Mouse (Mus musculus) limb, embryonic 10.5 days (tissue): ENCODE results near the gene Ahnak2. TPM values are rescaled to one million over a fixed set of nuclear protein-coding genes. Genes with fewer than 3 reads are reported as not detected.

Experiments
- DNase-seq: peaks from one replicate; pipeline ENCODE4 v3.0.0-alpha.2; 2017; ENCODE audit warnings: low spot score
- H3K27ac ChIP-seq: fragments of 300-500 bp; sonication (generic); 2 replicates; pipeline ENCODE4 v1.5.1; 2016; ENCODE audit warnings: mild to moderate bottlenecking
- H3K27me3 ChIP-seq: fragments of 300-500 bp; sonication (generic); 2 replicates; pipeline ENCODE4 v1.6.1; 2016; ENCODE audit warnings: low read depth, mild to moderate bottlenecking; ENCODE audit not compliant: poor library complexity, severe bottlenecking
- H3K36me3 ChIP-seq: fragments of 300-500 bp; sonication (generic); 2 replicates; pipeline ENCODE4 v1.6.1; 2016; ENCODE audit warnings: mild to moderate bottlenecking, moderate library complexity
- H3K4me1 ChIP-seq: fragments of 300-500 bp; sonication (generic); 2 replicates; pipeline ENCODE4 v1.6.1; 2016
- H3K4me3 ChIP-seq: fragments of 300-500 bp; sonication (generic); 2 replicates; pipeline ENCODE4 v1.5.1; 2016; ENCODE audit warnings: mild to moderate bottlenecking, moderate library complexity
- H3K9me3 ChIP-seq: fragments of 300-500 bp; sonication (generic); replicated peaks from 2 replicates; pipeline ENCODE4 v1.6.1; 2016; ENCODE audit warnings: mild to moderate bottlenecking
- WGBS: fragments of 180-500 bp; shearing (Covaris S2); methylation state at CpG from one replicate; pipeline ENCODE4 v1.1.7; 2016; 5-methylcytosine and 5-hydroxymethylcytosine counted together
- polyA plus RNA-seq: library from polyadenylated mRNA; unstranded; fragments of >200 nt; fragmentation: Nextera tagmentation; extraction: Ambion mirVana; gene quantifications from 2 replicates; pipeline ENCODE4 v1.2.1, GENCODE M21; 2016

Ahnak2 gene
- polyA plus RNA-seq, 1 experiment from 2014 or later = 0.18 TPM

DNA sequence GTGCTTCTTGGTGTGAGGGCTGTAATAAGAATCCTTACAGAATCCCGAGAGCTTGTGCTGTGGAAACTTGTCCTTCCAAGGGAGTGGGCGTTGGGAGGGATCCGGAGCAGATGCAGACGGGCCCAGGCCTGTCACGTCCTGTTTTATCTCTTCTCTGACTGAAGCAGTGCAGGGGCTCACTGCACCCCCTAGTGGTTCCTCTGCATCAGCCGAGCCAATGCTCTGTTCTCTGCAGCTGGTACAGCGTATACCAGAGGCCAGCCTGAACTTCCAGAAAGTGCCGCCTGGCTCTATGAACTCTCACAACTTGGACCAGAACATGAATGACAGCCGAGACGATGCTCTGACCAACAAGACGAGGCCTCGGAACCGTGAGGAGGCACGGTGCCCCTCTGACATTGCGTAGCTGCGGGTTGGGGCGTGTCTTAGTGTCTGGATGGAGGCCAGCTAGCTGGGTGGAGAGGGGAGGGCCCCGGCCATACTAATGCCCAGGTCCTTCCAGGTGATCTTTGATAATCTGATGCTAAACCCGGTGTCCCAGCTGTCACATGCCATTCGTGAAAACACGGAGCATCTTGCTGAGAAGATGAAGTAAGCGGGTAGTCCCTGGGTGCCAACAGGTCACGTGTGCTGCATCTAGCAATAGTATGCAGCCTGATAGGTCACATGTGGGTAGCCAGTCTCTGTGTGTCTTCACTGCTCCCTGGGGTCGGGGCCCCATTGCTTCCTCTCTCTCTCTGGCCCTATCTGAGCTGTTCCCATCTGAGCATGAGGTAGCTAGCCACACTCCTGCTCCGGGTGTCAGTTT is 59.1 kb downstream of the Ahnak2 start:
- no peaks in the 10 kb centered on the region for H3K27me3 ChIP-seq
- peaks cover 40% of the 10 kb centered on the region for H3K36me3 ChIP-seq
- H3K27ac ChIP-seq = peak overlapping the region; percentile 46

DNA sequence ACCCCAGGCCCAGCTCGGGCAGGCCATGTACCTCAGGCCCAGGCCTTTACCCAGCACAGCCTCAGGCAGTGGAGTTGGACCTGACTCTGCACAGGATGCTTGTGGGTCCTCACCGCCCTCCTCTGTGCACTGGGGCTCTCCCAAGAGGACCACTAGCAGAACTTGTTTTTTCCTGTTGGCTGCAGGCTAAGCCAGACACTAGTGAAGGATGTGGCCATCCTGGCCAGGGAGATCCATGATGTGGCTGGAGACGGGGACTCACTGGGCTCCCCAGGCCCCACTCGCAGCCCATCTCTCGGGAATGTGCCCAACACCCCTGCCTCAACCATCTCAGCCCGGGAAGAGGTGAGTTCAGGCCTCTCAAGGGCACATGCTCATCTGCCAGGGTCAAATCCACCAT is 59.7 kb downstream of the Ahnak2 start:
- Histone ChIP-seq H3K36me3 (peaks cover 46% of the 10 kb centered on the region), H3K9me3 (no peaks in the 10 kb centered on the region), H3K4me3 (no peak overlapping the region), H3K27ac (peak overlapping the region; percentile 46), H3K27me3 (no peaks in the 10 kb centered on the region), H3K4me1 (peaks cover 32% of the 10 kb centered on the region)
- WGBS = 63% methylated on average over 6 of the region's 6 CpGs
- DNase-seq = no peak

More for the DNA sequence above, 59.1 kb downstream of the Ahnak2 start:
- Histone ChIP-seq H3K4me3 (no peak overlapping the region), H3K9me3 (no peaks in the 10 kb centered on the region), H3K4me1 (peaks cover 32% of the 10 kb centered on the region)
- peak; percentile 77 for DNase-seq
- WGBS = 58% methylated on average over 25 of the region's 25 CpGs

GRCm38 (mm10) chr12:112739023-112739568 is 63.4 kb downstream of the Ahnak2 start:
- Histone ChIP-seq H3K9me3 (no peaks in the 10 kb centered on the region), H3K36me3 (peaks cover 58% of the 10 kb centered on the region), H3K4me1 (peaks cover 14% of the 10 kb centered on the region; the same call in 1 of the 2 replicates), H3K4me3 (no peak overlapping the region), H3K27ac (no peak overlapping the region), H3K27me3 (no peaks in the 10 kb centered on the region)
- no peak for DNase-seq
- WGBS = 95% methylated on average over 24 of the region's 24 CpGs

GRCm38 (mm10) chr12:112738281-112739022 is 64.0 kb downstream of the Ahnak2 start:
- Histone ChIP-seq H3K27me3 (no peaks in the 10 kb centered on the region), H3K4me3 (no peak overlapping the region), H3K36me3 (peaks cover 60% of the 10 kb centered on the region), H3K9me3 (no peaks in the 10 kb centered on the region), H3K4me1 (peaks cover 13% of the 10 kb centered on the region; the same call in 1 of the 2 replicates), H3K27ac (no peak overlapping the region)
- 92% methylated on average over 31 of the region's 31 CpGs for WGBS
- no peak for DNase-seq

GRCm38 (mm10) chr12:112737761-112738160 is 64.7 kb downstream of the Ahnak2 start:
- H3K27me3 ChIP-seq = no peaks in the 10 kb centered on the region
- peaks cover 6% of the 10 kb centered on the region; the same call in 1 of the 2 replicates for H3K4me1 ChIP-seq
- peaks cover 65% of the 10 kb centered on the region for H3K36me3 ChIP-seq
- no peak overlapping the region for H3K27ac ChIP-seq
- 96% methylated on average over 14 of the region's 14 CpGs for WGBS
- no peaks in the 10 kb centered on the region for H3K9me3 ChIP-seq
- DNase-seq = no peak
- H3K4me3 ChIP-seq = no peak overlapping the region

DNA sequence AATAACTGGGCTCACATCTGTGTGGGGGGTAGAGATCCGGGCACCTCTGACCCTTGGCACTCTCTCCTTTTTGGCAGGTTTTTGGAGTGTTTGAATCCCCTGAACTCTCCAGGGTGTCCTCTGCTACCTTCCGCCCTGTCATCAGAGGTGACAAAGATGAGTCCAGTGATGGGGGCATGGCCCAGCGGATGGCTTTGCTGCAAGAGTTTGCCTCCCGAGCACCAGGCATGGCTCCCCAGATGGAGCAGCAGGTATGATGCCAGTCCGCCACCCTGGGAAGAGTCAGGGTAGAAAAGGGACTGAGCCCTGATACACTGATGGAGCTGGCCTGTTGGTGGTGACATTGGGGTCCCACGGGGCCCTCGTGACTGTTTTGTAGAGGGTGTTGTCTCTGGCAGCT is 65.4 kb downstream of the Ahnak2 start:
- peaks cover 70% of the 10 kb centered on the region for H3K36me3 ChIP-seq

DNA sequence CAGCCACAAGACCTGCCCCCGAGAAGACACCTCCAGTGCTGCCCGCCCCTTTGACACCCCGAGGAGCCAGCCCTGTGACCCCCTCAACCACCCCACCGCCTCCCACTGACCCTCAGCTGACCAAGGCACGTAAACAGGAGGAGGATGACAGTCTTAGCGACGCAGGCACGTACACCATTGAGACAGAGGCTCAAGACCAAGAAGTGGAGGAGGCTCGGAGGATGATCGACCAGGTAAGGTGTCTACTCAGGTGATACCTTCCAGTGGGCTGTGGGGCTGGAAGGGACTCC is 65.9 kb downstream of the Ahnak2 start:
- H3K4me3 ChIP-seq = no peak overlapping the region
- no peaks in the 10 kb centered on the region for H3K9me3 ChIP-seq
- peaks cover 3% of the 10 kb centered on the region; the same call in 1 of the 2 replicates for H3K4me1 ChIP-seq
- no peaks in the 10 kb centered on the region for H3K27me3 ChIP-seq
- no peak for DNase-seq
- no peak overlapping the region for H3K27ac ChIP-seq
- 85% methylated on average over 10 of the region's 10 CpGs for WGBS
- peaks cover 70% of the 10 kb centered on the region for H3K36me3 ChIP-seq

More for the DNA sequence above, 65.4 kb downstream of the Ahnak2 start:
- Histone ChIP-seq H3K27ac (no peak overlapping the region), H3K9me3 (no peaks in the 10 kb centered on the region), H3K27me3 (no peaks in the 10 kb centered on the region), H3K4me3 (no peak overlapping the region), H3K4me1 (peaks cover 3% of the 10 kb centered on the region; the same call in 1 of the 2 replicates)
- no peak for DNase-seq
- WGBS = 91% methylated on average over 7 of the region's 7 CpGs

DNA sequence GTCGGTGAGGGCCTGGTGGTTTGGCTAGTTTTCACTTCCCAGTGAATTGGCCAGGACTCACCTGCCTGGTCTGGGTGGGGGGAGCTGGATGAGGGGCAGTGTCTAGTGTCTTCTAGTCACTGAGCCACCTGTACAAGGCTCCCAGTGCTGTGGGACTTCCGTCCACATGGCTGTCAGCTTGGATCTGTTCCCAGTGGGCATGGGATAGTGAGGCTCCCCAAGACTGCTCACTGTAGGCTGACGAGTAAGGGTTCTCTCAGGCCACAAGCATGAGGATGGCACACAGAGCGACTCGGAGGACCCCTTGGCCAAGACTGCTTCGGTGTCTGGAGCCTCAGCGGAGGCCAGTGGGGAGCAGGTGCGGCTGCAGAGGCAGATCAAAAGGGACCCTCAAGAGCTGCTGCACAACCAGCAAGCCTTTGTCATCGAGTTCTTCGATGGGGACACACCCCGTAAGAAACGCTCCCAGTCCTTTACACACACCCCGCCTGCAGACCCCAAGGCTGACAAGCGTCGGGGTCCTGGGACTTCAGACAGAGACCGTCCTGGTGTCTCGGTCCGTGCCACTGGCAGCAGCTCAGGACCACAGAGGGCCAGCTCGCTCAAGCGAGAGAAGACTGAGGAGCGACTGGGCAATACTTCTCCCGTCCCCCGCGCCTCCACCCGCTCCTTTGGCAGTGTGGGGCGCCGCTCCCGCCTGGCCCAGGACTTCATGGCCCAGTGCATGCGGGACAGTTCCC is 66.4 kb downstream of the Ahnak2 start:
- H3K27me3 ChIP-seq = no peaks in the 10 kb centered on the region
- H3K9me3 ChIP-seq = no peaks in the 10 kb centered on the region
- no peak overlapping the region for H3K4me3 ChIP-seq
- DNase-seq = no peak
- 89% methylated on average over 29 of the region's 29 CpGs for WGBS
- H3K27ac ChIP-seq = no peak overlapping the region
- H3K4me1 ChIP-seq = peaks cover 3% of the 10 kb centered on the region; the same call in 1 of the 2 replicates
- peaks cover 70% of the 10 kb centered on the region for H3K36me3 ChIP-seq

- peaks cover 65% of the 10 kb centered on the region for H3K36me3 ChIP-seq
- 90% methylated on average over 19 of the region's 19 CpGs for WGBS
- no peaks in the 10 kb centered on the region; the same call in 1 of the 2 replicates for H3K4me1 ChIP-seq
- H3K27me3 ChIP-seq = no peaks in the 10 kb centered on the region
- no peak overlapping the region for H3K4me3 ChIP-seq
- no peak overlapping the region for H3K27ac ChIP-seq
- DNase-seq = no peak
- H3K9me3 ChIP-seq = no peaks in the 10 kb centered on the region
Measured at GRCm38 (mm10) chr12:112734881-112735655, 67.4 kb downstream of the Ahnak2 start.

- Histone ChIP-seq H3K27ac (no peak overlapping the region), H3K9me3 (no peaks in the 10 kb centered on the region), H3K4me3 (no peak overlapping the region), H3K36me3 (peaks cover 59% of the 10 kb centered on the region), H3K4me1 (no peaks in the 10 kb centered on the region; the same call in 1 of the 2 replicates), H3K27me3 (no peaks in the 10 kb centered on the region)
- WGBS = 83% methylated on average over 2 of the region's 2 CpGs
- DNase-seq = no peak
Measured at GRCm38 (mm10) chr12:112734108-112734820, 68.2 kb downstream of the Ahnak2 start.

DNA sequence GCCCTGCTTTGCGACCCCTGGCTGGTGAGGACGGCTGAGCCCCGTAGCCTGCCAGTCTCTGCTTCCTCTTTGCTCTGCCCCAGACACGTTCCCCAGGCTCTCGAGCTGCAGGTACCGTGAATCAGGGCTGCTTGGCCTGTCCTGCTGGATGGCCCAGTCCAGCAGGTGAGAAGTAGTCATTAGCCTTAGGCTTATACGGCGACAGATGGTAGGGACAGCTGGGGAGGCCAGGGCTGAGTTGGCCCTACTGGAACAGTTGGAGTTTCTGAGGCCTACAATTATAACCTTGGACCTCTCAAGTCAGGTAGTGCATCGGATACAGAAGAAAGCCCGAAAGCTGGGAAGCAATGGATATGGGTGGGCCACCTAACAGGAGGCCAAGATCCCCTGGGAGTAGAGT is 69.9 kb downstream of the Ahnak2 start:
- H3K36me3 ChIP-seq = peaks cover 42% of the 10 kb centered on the region
- WGBS = 84% methylated on average over 10 of the region's 10 CpGs

More for the DNA sequence above, 69.9 kb downstream of the Ahnak2 start:
- Histone ChIP-seq H3K27me3 (no peaks in the 10 kb centered on the region), H3K9me3 (no peaks in the 10 kb centered on the region), H3K4me3 (no peak overlapping the region), H3K4me1 (no peaks in the 10 kb centered on the region; the same call in 1 of the 2 replicates), H3K27ac (no peak overlapping the region)
- DNase-seq = no peak
